Mouse (Mus musculus) heart, adult 18-20 months (tissue): Measurements from ENCODE around the gene Ctbp2. TPM values are rescaled to one million over a fixed set of nuclear protein-coding genes. Genes with fewer than 3 reads are reported as not detected.

Source experiments
- DNase-seq, 2 experiments: peaks; one replicate each; pipeline ENCODE4 v3.0.0; 2021 to 2022; ENCODE audit warnings: mixed read lengths in 1 of 2
- total RNA-seq, 2 experiments: library from RNA; stranded (reverse); gene quantifications; 2 replicates each; pipeline ENCODE4 v1.2.3; 2021

Gene Ctbp2
- total RNA-seq, 2 experiments from 2014 or later = 24.4 to 30.6 TPM

DNA sequence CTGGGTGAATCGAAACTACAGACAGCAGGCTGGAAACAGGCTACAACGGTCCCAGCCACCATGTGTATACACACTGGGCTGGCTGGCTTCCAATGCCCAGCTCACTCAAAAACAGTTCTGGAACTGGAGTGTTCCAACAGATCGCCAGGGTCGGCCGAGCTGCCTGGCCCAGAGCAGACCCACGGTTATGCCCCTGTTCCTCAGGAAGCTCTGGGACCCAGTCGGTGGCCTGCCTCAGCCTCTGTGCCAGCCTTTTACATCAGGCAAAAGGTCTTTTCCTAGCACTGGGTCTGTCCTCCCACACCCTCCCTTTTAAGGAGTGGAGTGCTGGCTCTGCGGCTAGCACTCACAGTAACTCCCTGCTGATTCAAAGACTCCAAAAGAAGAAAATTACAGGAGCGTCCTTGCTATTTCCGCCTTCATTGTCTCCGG is 35.3 kb downstream of the Ctbp2 start:
- DNase-seq = peak; percentile 72 to 82

DNA sequence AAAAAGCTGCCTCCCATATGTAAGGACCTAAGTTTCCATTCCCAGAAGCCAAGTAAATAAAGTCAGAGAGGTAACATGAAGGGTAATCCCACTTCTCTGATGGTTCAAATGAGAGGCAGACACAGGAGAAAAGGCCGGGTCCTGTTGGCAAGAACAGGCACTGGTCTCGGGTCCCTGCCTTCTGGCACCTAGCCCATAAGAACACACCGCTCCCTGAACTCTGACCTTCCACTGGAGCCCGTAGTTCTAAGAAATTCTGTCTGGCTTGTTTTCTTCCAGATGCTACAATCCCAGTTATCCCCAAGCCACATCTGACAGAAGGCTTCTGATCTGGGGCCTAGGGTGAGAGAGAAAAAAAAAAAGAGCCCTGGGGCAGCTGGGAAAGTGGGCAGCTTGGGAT is 35.7 kb downstream of the Ctbp2 start:
- no peak for DNase-seq

DNA sequence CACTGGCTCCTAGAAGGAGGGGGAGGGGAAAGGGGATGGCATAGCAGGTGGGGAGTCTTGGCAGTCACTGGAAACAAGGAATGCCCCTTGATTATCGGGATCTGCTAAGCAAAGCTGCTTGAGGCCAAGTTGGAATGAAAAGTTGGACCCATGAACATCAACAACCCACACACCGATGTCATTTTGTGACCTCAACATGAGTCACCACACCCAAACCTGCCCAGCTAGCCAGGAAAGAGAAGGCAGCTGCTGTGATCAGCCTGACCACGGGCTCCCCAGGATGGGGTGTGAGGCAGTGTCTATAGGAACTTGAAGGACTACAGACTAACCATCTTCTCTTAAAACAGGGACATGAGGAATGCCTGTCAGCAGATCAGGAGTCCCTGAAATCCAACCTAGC is 38.7 kb downstream of the Ctbp2 start:
- DNase-seq = no peak

DNA sequence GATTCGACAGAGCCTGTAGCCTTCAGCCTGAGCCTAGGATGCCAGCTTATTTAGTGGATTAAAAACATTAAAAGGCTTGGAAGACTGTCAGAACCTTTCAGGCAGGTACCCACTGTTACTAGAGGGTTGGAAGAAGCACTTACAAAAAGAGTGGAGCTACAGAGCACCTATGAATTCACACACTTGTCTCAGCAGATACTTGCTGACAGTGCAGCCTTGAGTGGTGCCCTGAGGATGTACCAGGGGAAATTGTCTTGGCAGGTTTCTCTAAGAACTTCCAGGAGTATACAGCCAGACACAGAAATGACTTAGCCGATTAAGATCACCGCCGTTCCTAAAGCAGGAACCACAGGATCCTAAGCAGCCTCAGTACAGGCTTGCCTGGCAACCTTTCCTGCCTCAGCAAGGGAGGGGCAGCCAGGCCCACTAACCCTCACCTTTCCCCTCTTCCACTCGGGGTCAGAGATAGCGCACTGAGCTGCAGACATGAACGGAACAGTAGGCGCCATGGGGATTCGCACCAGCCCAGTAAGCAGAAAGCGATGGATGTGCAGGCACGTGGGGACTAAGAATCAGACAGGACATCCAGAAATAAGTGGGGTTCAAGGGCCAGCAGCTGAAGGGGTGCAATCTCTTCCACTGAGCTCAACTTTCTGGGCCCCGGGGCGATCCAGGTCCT is 40.1 kb downstream of the Ctbp2 start:
- no peak for DNase-seq

DNA sequence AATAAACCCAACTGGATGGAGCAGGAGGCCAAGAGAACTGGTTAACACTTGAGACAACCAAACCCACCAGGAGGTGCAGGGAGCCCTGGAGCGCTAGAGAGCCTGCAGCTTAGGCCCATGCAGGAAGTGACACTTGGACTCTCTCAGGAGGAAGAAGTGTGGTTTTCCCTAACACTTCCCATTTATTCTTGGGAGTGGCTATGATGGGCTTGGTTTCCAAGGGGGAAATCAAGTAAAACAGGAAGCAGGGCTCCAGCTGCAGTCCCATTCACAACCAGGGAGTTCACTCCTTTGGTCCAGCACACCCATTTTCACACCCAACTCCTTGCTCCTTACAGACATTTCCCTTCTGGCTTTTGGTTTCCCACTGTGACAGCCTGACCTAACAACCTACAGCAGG is 45.2 kb downstream of the Ctbp2 start:
- peak in 1 of 2 experiments; percentile 59 for DNase-seq

DNA sequence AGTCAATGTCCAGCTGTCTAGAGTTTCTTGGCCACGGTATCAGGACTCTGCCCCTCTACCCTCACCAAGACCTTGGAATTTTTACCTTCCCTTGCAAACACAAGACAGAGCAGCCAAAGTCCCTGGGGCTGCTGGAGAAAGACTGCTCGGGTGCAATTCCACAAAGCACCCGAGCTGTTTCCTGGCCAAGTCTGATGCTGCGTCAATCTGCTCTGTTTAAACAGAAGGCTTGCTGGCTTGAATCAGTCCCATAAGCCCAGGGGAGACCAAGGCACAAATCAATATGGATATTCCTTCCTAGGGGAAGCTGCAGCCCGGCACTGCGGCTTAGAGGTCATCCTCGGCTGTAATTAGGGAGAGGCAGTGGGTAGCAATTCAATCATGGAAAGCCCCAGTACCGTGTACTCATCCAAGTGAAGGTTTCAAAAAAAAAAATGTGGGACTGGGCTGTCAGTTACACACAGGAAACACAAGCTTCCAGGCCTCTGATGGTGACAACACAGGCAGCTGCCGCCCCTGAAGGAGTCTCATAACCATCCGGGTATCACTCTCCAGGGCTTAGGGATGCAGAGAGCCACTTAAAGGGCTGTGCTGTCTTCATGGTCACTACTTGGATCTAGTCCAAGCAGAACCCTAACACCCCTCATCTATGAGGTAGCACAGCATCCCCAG is 49.6 kb downstream of the Ctbp2 start:
- DNase-seq = peak in 1 of 2 experiments; percentile 48

DNA sequence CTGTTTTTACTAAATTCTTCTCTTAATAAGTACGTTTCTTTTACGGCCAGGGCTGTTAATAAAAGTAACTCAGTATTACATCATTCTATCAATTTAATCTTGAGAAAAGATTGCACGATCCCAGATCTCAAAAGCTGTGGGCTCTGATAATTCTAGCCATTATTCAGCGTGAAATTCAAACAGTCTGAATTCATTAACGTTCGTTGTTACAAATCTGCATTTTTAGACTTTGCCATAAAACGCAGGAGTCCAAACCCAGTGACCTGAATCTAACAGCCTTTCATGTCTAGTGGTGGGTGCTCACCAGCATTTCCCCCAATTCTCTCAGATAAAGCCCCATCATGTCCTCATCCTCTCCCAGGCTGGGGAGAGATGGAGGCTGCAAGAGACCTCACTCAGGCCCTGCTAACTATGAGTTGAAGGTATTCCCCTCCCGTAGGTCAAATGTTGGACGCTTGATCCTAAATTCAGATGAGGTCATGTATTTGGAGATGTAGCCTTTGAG is 51.0 kb downstream of the Ctbp2 start:
- no peak for DNase-seq

DNA sequence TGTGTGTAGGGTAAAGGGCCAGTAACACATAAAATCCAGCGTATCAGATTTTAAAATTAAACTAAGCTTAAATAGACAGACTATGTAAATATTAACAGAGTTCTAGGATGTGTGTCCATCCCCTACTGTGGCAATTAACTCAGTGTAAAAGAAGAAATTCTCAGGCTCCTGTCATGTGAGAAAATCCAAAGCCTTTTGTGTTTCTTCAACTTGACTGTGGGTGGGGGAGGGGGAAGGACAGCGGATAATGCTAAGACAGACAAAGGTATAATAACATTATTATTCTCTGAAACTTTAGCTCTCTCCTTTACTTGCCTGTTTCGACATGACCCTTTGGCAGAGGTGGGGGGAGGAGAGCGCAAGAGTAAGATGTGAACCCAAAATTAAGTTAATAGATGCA is 51.6 kb downstream of the Ctbp2 start:
- DNase-seq = no peak

DNA sequence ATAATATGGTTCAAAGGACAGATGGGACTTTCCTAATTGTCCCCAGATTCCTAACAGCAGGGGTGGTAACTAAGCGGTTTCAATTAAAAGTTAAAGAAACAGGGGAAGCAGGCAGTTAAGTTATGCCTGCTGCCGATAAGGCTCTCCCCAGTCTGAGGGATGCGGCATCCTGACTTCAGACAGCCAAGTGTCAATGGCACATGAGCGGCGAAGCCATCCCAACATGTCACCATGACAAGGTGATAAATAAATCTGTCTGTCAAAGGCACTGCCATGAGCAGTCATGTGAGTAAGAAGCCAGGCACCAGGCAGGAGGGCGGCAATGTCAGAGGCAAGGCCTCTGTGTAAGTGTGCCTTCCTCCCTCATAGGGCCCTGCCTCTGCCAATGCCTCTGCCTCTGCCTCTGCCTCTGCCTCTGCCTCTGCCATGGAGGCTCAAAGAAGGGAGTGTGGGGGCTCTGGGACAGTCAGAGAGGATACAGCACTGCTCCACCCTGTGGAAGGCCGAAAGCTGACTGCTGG is 56.8 kb downstream of the Ctbp2 start:
- peak; percentile 63 to 68 for DNase-seq

DNA sequence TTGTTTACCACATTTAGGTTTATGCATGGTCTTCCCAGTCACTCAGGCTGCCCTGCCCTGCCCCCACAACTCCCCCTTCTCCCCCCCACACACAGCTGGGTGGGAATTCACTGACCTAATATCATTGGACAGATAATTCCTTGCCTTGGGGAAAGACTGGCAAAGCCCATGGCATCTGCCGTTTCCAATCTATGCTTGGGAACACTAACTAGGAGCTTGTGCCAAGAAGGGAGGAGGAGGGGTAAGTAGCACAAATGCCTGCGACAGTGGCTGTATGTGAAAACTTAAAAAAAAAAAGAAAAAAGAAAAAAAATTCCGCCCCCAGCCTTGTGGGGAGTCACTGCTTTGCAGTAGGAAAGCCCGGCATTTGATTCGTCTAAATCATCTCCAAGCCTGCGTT is 57.4 kb downstream of the Ctbp2 start:
- peak; percentile 64 to 67 for DNase-seq

DNA sequence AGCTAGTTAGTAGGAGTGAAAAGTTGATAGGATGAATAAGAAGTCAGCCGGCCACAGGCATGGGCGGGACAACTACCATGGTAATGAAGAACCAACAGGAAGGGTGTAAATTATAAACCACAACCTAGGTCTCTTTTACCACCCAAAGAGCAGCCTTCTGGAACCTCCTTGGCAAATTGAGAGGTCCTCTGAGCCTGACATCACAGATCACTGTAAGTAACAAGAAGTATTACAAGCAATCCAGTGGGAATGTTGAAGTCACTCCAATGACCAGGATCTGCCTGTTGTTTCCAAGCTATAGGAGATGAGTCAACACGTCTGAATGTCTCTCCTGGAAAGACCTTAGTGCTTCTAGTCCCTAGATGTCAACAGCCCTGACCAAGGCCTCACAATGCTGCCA is 62.1 kb downstream of the Ctbp2 start:
- no peak for DNase-seq

DNA sequence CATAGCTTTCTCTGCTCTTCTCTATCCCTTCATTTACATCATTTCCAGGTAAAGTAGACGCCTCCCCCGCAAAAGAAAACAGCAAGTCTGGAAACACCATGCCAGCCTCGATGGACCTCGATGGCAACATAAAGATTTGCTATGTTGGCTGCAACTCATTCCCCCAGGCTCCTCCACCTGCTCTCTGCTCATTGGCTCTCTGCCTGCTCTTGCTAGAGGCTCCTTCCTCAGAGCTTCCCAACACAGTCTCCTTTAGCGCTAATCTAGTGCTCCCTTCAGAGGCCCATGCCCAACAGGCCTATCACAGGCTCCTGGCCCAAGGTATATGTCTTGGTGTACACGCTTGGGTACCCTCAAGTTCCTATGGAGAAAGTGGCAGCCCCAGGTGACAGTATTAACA is 64.0 kb downstream of the Ctbp2 start:
- DNase-seq = no peak

DNA sequence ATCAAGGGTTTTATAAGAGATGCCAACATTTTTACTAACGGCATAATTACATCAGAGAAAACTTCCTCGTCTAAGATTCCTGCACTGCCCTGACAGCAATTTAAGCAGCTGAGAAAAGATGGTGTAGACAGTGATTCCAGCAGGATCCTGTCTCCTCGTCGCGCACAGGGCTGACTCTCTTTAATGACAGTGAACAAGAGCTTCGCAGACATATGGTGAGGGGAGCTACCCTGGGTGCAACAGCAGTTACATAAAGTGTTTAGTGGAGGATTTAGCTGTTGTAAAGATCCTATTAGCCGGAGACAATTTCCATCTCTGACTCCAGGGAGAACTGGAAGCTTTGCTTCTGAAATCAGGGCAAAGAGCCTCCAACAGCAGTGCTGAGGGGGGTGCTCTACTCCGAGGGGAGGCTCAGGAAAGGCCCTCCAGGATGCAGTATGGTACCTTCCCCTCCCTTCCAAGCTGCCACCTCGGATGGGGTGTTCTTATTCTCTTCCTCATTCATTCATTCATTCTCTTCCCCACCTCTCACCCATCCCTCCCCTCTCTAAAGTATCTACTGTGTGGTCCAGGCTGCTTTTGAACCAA is 64.5 kb downstream of the Ctbp2 start:
- no peak for DNase-seq

DNA sequence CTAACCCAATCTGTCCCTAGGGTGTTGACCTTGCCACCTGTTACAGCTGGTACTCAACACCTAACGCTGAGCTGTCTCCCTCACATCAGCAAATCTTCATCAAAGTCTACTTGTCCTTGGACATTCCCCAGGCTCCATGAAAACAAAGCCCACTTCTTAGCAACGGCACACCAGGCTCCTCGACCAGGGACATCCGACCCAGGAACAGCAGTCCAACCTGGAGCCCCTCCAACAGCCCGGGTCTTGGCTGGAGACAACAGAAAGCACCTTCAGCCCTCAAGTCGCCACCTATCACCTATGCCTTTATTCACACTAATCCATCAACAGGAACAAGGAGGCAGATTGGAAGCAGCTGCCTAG is 65.0 kb downstream of the Ctbp2 start:
- DNase-seq = peak in 1 of 2 experiments; percentile 50

DNA sequence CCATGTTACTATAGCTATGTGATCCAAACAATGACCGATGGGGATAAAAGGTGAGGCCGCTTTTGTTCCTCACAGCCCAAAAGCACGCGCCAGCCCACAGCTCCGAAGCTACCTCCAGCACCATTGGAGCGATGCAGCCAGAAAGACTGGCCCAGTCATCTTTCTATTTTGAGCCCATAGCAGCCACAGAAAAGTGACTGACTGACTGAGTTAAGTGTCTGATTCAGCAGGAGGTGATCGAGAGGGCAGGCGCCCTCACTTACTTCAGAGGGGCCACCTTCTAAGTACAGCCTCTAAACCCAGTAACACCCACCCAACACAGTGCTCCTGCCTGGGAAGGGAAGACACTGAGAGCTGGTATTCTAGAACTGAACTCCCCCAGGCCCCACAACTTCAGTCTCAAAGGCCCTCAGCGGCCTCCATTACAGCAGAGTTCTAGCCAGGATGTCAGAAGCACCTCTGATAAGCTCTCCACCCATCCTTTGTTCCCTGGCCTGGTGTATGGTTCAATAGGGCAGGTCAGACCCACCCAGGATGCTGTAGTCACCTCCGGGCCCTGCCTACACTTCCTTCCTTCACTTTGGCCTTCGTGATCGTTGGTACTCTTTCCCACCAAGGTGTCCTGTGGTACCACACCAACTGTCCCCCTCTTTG is 65.5 kb downstream of the Ctbp2 start:
- DNase-seq = peak; percentile 41 to 54

DNA sequence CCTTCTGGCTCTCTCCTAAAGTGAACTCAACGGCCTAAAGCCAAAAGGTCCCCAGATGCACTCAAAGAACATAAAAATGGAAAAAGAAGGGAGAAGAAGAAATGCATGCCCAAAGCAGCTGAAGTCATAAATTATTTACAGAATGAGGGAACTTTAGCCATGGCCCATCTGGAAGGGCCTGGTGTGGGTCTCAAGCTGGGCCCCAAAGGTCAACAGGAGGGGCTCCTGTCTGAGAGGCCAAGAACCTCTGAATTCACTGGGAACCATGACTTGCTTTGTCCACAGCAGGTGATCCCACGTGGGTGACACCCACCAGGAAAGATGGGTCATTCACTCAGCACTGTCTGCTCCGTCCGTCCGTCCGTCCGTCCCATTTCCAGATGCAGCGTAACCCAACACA is 67.2 kb downstream of the Ctbp2 start:
- no peak for DNase-seq

DNA sequence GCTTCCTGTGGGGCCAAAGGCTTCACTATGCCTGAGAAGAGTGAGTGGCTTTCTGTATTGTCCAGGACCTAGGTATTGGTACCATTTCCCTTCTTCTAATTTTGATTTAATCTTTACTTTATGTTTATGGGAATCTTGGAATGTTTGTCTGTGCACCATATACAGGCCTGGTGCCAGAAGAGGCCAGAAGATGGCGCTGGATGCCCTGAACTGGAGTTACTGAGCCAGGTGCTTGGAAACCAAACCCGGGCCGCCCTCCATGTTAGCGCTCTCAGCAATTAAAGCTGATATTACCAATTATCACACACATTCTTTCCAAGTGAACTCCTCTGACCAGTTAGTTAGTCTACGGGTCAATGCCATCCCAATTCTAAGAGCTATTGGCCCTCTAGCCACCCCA is 69.7 kb downstream of the Ctbp2 start:
- no peak for DNase-seq

DNA sequence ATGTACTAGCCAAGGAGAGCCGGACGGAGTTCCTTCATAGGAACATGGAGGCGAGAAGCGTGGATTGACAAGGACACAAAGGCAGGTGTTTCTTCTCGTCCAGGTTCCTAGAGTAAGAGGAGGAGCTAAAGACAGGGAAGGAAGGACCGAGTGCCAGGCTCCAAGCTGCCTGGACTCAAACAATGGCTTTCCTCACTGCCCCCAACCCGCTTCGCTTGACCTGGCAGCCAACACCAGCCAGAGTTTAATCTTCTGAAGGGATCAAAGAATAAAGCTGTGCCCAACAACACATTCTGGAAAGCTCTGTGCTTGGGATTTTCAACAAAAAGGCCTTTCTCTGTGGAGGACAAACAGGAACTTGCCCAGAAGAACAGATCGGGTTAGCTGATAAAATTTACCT is 70.4 kb downstream of the Ctbp2 start:
- DNase-seq = no peak

DNA sequence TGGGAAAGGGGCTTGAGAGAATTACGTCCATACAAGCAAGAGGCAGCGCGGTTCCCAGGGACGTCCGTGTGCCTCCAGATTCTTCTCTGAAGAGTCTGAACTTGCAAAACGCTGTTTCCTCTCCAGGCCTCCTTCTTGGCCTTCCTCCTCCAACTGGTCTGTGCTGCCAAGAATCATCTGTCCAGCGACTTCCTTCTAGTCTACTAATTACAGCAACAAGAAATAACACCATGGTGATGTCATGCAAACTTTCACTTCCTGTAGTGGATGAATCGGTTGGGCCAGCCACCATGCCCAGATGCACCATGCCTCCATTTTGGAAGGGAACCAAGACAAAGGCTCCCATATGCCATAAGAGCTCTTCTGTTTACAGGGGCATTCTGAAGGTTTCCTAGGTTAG is 71.3 kb downstream of the Ctbp2 start:
- peak; percentile 81 to 91 for DNase-seq

DNA sequence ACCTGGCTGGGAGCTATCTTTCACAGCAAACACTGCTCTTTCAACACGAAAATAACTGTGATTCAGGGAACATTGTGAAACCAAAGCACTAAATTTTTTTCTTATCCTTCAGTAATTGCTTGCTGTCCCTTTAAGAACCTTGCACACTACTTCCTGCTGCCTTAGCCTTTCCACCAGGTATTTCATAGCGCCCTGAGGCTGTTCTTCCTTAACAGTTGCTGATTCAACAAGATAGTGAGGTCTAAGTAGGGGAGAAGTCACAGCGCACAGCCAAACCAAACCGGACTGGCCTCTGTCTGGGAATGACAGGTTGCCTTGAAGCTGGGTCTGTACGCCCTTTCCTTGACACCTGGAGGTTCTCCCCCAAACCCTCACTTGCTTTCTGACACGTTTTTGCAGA is 73.5 kb downstream of the Ctbp2 start:
- DNase-seq = no peak

DNA sequence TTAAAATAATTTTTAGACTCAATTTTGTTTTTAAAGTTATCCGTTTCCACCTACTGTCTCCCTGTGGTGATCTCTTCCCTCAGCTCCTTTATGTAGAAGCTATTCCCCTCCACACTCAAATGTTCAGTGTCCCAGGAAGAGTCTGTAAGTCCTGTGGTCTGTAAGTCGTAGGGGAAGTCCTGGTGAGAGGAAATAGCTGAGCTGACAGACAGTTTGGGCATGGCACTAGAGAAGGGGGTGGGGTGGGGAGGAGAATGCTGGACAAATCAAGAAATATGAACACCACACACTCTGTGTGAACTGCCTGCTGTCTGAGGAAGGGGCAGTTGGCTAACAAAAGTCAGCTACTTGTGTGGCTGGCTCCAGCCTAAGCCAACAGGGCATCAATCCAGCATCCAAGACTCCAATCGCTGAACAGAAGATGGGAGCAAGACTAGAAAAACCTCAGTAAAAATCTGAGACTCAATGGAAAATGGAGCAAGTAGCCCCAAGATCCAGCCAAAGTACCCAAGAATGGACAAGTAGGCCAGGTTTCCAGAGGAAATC is 76.0 kb downstream of the Ctbp2 start:
- DNase-seq = peak in 1 of 2 experiments; percentile 52

DNA sequence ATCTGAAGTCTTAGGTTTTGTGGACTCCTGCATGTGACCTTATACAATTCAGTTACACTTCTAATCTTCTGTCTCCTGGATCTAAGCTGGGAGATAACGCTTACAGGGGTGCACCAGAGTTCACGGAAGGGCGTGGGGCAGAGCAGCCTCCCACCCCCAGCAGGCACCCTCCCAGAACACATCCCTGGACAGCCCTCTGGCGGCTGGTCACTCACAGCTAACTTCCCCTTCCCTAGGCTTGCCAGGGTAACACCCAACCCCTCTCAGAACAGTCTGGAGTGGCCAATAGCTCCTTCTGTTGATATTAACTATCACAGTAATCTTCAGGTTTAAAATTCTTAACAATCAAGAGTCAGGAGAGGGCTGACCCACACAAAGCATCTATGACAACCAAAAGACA is 76.9 kb downstream of the Ctbp2 start:
- peak; percentile 57 to 78 for DNase-seq

DNA sequence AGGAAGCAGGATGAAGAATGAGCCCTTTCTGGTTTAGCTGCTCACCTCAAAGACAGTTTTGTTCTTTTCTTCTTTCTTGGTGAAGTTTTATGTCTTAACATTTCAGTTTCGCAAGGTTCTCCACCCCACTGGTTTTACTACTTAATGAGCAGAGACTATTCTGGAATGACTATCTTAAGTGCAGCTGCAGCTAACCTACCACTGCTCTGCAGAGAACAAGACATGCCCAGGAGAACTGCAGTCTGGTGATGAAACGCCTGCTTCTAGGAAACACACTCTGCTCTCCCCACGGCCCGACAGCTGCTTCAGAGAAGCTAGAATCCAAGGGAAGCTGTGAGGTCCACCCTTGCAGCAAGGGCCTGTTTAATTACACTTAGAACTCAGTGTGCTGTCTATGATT is 79.4 kb downstream of the Ctbp2 start:
- no peak for DNase-seq
